Mouse (Mus musculus): ENCODE results near the gene Rrm2. TPM values are rescaled to one million over a fixed set of nuclear protein-coding genes. Genes with fewer than 3 reads are reported as not detected.

The Rrm2 gene
- polyA plus RNA-seq, 1 experiment from 2014 or later: 16.3 TPM

- H3K4me3 ChIP-seq (ENCODE audit: low read depth, low read length): no peak overlapping the region
- H3K36me3 ChIP-seq (ENCODE audit: insufficient read depth, low read length): no peaks in the 10 kb centered on the region
- no peaks in the 10 kb centered on the region for H3K9me3 ChIP-seq (ENCODE audit: low read length)
- no peak overlapping the region for H3K9ac ChIP-seq (replicated peaks; ENCODE audit: low read depth)
- H3K4me2 ChIP-seq (replicated peaks; ENCODE audit: low read depth, low read length): no peak overlapping the region
- H3K4me1 ChIP-seq (ENCODE audit: insufficient read depth, low read depth, low read length): no peaks in the 10 kb centered on the region
- no peaks in the 10 kb centered on the region for H3K27me3 ChIP-seq (replicated peaks; ENCODE audit: insufficient read depth, low read length)
- DNase-seq (ENCODE audit: low spot score): no peak
- WGBS: 44% methylated on average over 4 of the region's 4 CpGs
- ATAC-seq: no peak; the same call in 1 of the 2 replicates
- H3K27ac ChIP-seq (ENCODE audit: low read length): no peak overlapping the region
- TF ChIP-seq CTCF (IDR thresholded peaks at IDR 0.05) (no peak), EP300 (IDR thresholded peaks at IDR 0.05) (no peak)
Measured at GRCm38 (mm10) chr12:24753680-24754079, 45.6 kb downstream of the Rrm2 start.

GRCm38 (mm10) chr12:24754693-24755092 is 46.7 kb downstream of the Rrm2 start:
- no peak for TF ChIP-seq EP300 (IDR thresholded peaks at IDR 0.05)
- TF ChIP-seq CTCF (IDR thresholded peaks at IDR 0.05): no peak
- Histone ChIP-seq H3K27me3 (replicated peaks; ENCODE audit: insufficient read depth, low read length) (no peaks in the 10 kb centered on the region), H3K9me3 (ENCODE audit: low read length) (no peaks in the 10 kb centered on the region), H3K27ac (ENCODE audit: low read length) (no peak overlapping the region), H3K4me1 (ENCODE audit: insufficient read depth, low read depth, low read length) (no peaks in the 10 kb centered on the region), H3K9ac (replicated peaks; ENCODE audit: low read depth) (no peak overlapping the region), H3K4me2 (replicated peaks; ENCODE audit: low read depth, low read length) (no peak overlapping the region), H3K4me3 (ENCODE audit: low read depth, low read length) (no peak overlapping the region), H3K36me3 (ENCODE audit: insufficient read depth, low read length) (no peaks in the 10 kb centered on the region)
- peak; percentile 59 for ATAC-seq
- WGBS: 43% methylated on average over 5 of the region's 5 CpGs
- DNase-seq (ENCODE audit: low spot score): peak; percentile 51

GRCm38 (mm10) chr12:24755471-24755870 is 47.4 kb downstream of the Rrm2 start:
- no peak overlapping the region for H3K27ac ChIP-seq (ENCODE audit: low read length)
- H3K36me3 ChIP-seq (ENCODE audit: insufficient read depth, low read length): no peaks in the 10 kb centered on the region
- H3K4me1 ChIP-seq (ENCODE audit: insufficient read depth, low read depth, low read length): no peaks in the 10 kb centered on the region
- DNase-seq (ENCODE audit: low spot score) (no peak), ATAC-seq (no peak)
- H3K9me3 ChIP-seq (ENCODE audit: low read length): no peaks in the 10 kb centered on the region
- H3K4me3 ChIP-seq (ENCODE audit: low read depth, low read length): no peak overlapping the region
- no peak overlapping the region for H3K9ac ChIP-seq (replicated peaks; ENCODE audit: low read depth)
- H3K4me2 ChIP-seq (replicated peaks; ENCODE audit: low read depth, low read length): no peak overlapping the region
- no peaks in the 10 kb centered on the region for H3K27me3 ChIP-seq (replicated peaks; ENCODE audit: insufficient read depth, low read length)
- WGBS: 85% methylated on average over 9 of the region's 9 CpGs
- TF ChIP-seq EP300 (IDR thresholded peaks at IDR 0.05) (no peak), CTCF (IDR thresholded peaks at IDR 0.05) (no peak)

- ATAC-seq: no peak
- H3K4me1 ChIP-seq (ENCODE audit: insufficient read depth, low read depth, low read length): no peaks in the 10 kb centered on the region
- no peak overlapping the region for H3K27ac ChIP-seq (ENCODE audit: low read length)
Measured at GRCm38 (mm10) chr12:24757387-24757786, 49.3 kb downstream of the Rrm2 start.

GRCm38 (mm10) chr12:24758374-24758773 is 50.3 kb downstream of the Rrm2 start:
- DNase-seq (ENCODE audit: low spot score) (peak; percentile 18), ATAC-seq (no peak)
- Histone ChIP-seq H3K4me2 (replicated peaks; ENCODE audit: low read depth, low read length) (no peak overlapping the region), H3K27ac (ENCODE audit: low read length) (no peak overlapping the region), H3K4me1 (ENCODE audit: insufficient read depth, low read depth, low read length) (no peaks in the 10 kb centered on the region), H3K36me3 (ENCODE audit: insufficient read depth, low read length) (no peaks in the 10 kb centered on the region), H3K9ac (replicated peaks; ENCODE audit: low read depth) (no peak overlapping the region), H3K9me3 (ENCODE audit: low read length) (no peaks in the 10 kb centered on the region), H3K4me3 (ENCODE audit: low read depth, low read length) (no peak overlapping the region), H3K27me3 (replicated peaks; ENCODE audit: insufficient read depth, low read length) (no peaks in the 10 kb centered on the region)
- TF ChIP-seq EP300 (IDR thresholded peaks at IDR 0.05) (no peak), CTCF (IDR thresholded peaks at IDR 0.05) (no peak)
- 17% methylated on average over 6 of the region's 6 CpGs for WGBS

More at GRCm38 (mm10) chr12:24757387-24757786, 49.3 kb downstream of the Rrm2 start:
- Histone ChIP-seq H3K9me3 (ENCODE audit: low read length) (no peaks in the 10 kb centered on the region), H3K36me3 (ENCODE audit: insufficient read depth, low read length) (no peaks in the 10 kb centered on the region), H3K4me3 (ENCODE audit: low read depth, low read length) (no peak overlapping the region), H3K4me2 (replicated peaks; ENCODE audit: low read depth, low read length) (no peak overlapping the region), H3K9ac (replicated peaks; ENCODE audit: low read depth) (no peak overlapping the region), H3K27me3 (replicated peaks; ENCODE audit: insufficient read depth, low read length) (no peaks in the 10 kb centered on the region)
- DNase-seq (ENCODE audit: low spot score): no peak
- TF ChIP-seq CTCF (IDR thresholded peaks at IDR 0.05): no peak

GRCm38 (mm10) chr12:24762253-24762652 is 54.2 kb downstream of the Rrm2 start:
- TF ChIP-seq EP300 (IDR thresholded peaks at IDR 0.05) (no peak), CTCF (IDR thresholded peaks at IDR 0.05) (no peak)
- H3K27ac ChIP-seq (ENCODE audit: low read length): no peak overlapping the region
- ATAC-seq: no peak
- no peaks in the 10 kb centered on the region for H3K27me3 ChIP-seq (replicated peaks; ENCODE audit: insufficient read depth, low read length)
- WGBS: 18% methylated on average over 3 of the region's 3 CpGs
- H3K4me3 ChIP-seq (ENCODE audit: low read depth, low read length): no peak overlapping the region
- H3K9me3 ChIP-seq (ENCODE audit: low read length): no peaks in the 10 kb centered on the region
- no peak for DNase-seq (ENCODE audit: low spot score)
- no peaks in the 10 kb centered on the region for H3K4me1 ChIP-seq (ENCODE audit: insufficient read depth, low read depth, low read length)
- no peaks in the 10 kb centered on the region for H3K36me3 ChIP-seq (ENCODE audit: insufficient read depth, low read length)
- no peak overlapping the region for H3K4me2 ChIP-seq (replicated peaks; ENCODE audit: low read depth, low read length)
- no peak overlapping the region for H3K9ac ChIP-seq (replicated peaks; ENCODE audit: low read depth)

Other genes starting within 250 kb of the Rrm2 start
- 16.9 and 18.6 TPM in 2 replicates for gene Taf1b, start 209.9 kb upstream of the Rrm2 start, polyA plus RNA-seq (2015; fragmentation: Nextera tagmentation; extraction: Ambion mirVana)
- 3.0 and 4.0 TPM in 2 replicates for gene Grhl1, start 136.0 kb upstream of the Rrm2 start, polyA plus RNA-seq (2015; fragmentation: Nextera tagmentation; extraction: Ambion mirVana)
- gene Klf11, start 57.0 kb upstream of the Rrm2 start, polyA plus RNA-seq (2015; fragmentation: Nextera tagmentation; extraction: Ambion mirVana): 22.1 and 26.0 TPM in 2 replicates
- 1.7 and 2.3 TPM in 2 replicates for gene Cys1, start 26.4 kb upstream of the Rrm2 start, polyA plus RNA-seq (2015; fragmentation: Nextera tagmentation; extraction: Ambion mirVana)
- 32.1 and 36.0 TPM in 2 replicates for gene Mboat2, start 122.6 kb downstream of the Rrm2 start, polyA plus RNA-seq (2015; fragmentation: Nextera tagmentation; extraction: Ambion mirVana)